Mouse (Mus musculus): ENCODE measurements around the gene March7. TPM values are rescaled to one million over a fixed set of nuclear protein-coding genes. Genes with fewer than 3 reads are reported as not detected.

Gene March7
- total and polyA plus RNA-seq, 3 experiments: 32.3 to 36.4 TPM; not detected in 1

GRCm38 (mm10) chr2:60216547-60217153 lies 7.0 kb downstream of the March7 start:
- DNase-seq (ENCODE audit: low read depth, low spot score): no peak
- Histone ChIP-seq H3K4me3 (ENCODE audit: control insufficient read depth in 1 of 2, insufficient read depth in 1 of 2, low read depth in 2 of 2, low read length in 2 of 2) (no peak overlapping the region), H3K9me3 (replicated peaks; ENCODE audit: insufficient read depth, low read length) (no peaks in the 10 kb centered on the region), H3K79me2 (ENCODE audit: control insufficient read depth, insufficient read depth, low read length, poor library complexity) (peaks cover 70% of the 10 kb centered on the region), H3K27me3 (ENCODE audit: control insufficient read depth in 1 of 2, insufficient read depth in 2 of 2, low read length in 2 of 2) (no peaks in the 10 kb centered on the region), H3K27ac (ENCODE audit: control insufficient read depth, low read depth, low read length) (no peak overlapping the region), H3K9ac (ENCODE audit: control insufficient read depth, low read depth, low read length, poor library complexity, severe bottlenecking) (no peak overlapping the region), H3K4me1 (ENCODE audit: control insufficient read depth in 1 of 2, insufficient read depth in 2 of 2, low read length in 2 of 2) (peaks cover 4 to 12% of the 10 kb centered on the region in 2 experiments; a peak in 3 of 4 replicates), H3K36me3 (ENCODE audit: control insufficient read depth in 1 of 2, insufficient read depth in 2 of 2, low read length in 2 of 2) (peaks cover 16 to 39% of the 10 kb centered on the region in 2 experiments)
- no peak for TF ChIP-seq ZC3H11A (IDR thresholded peaks at IDR 0.05; ENCODE audit: low read depth, low read length)
- no peak for TF ChIP-seq NRF1 (IDR thresholded peaks at IDR 0.05; ENCODE audit: insufficient read depth, low read depth, low read length, poor library complexity, severe bottlenecking)
- TF ChIP-seq ZMIZ1 (IDR thresholded peaks at IDR 0.05; ENCODE audit: low read depth, low read length): no peak
- TF ChIP-seq KAT2A (conservative IDR thresholded peaks at IDR 0.05; ENCODE audit: low read depth, low read length): no peak
- TF ChIP-seq ETS1 (IDR thresholded peaks at IDR 0.05; ENCODE audit: low read depth, low read length): no peak
- no peak for TF ChIP-seq MXI1 (IDR thresholded peaks at IDR 0.05; ENCODE audit: low read depth, low read length)
- no peak for TF ChIP-seq CHD1 (IDR thresholded peaks at IDR 0.05; ENCODE audit: low read depth, low read length)
- TF ChIP-seq GABPA (IDR thresholded peaks at IDR 0.05; ENCODE audit: low read depth, low read length): no peak
- TF ChIP-seq ELF1 (IDR thresholded peaks at IDR 0.05; ENCODE audit: low read depth, low read length): no peak
- no peak for TF ChIP-seq UBTF (IDR thresholded peaks at IDR 0.05; ENCODE audit: borderline replicate concordance, insufficient read depth, low read depth, low read length)
- no peak for TF ChIP-seq CTCF (IDR thresholded peaks at IDR 0.05 in 2 of 3, conservative IDR thresholded peaks at IDR 0.05 in 1 of 3; ENCODE audit: control insufficient read depth in 1 of 3, insufficient read depth in 1 of 3, low read depth in 2 of 3, low read length in 3 of 3, poor library complexity in 1 of 3, severe bottlenecking in 1 of 3)
- no peak for TF ChIP-seq SIN3A (IDR thresholded peaks at IDR 0.05; ENCODE audit: low read length)
- no peak for TF ChIP-seq BHLHE40 (IDR thresholded peaks at IDR 0.05; ENCODE audit: borderline replicate concordance, low read depth, low read length)
- no peak for TF ChIP-seq MAZ (IDR thresholded peaks at IDR 0.05; ENCODE audit: low read depth, low read length)
- TF ChIP-seq TCF12 (IDR thresholded peaks at IDR 0.05; ENCODE audit: low read depth, low read length): no peak

GRCm38 (mm10) chr2:60217620-60218019 lies 7.9 kb downstream of the March7 start:
- peaks cover 15 to 35% of the 10 kb centered on the region in 2 experiments for H3K36me3 ChIP-seq (ENCODE audit: control insufficient read depth in 1 of 2, insufficient read depth in 2 of 2, low read length in 2 of 2)
- no peaks in the 10 kb centered on the region for H3K9me3 ChIP-seq (replicated peaks; ENCODE audit: insufficient read depth, low read length)
- TF ChIP-seq POLR2AphosphoS5 (IDR thresholded peaks at IDR 0.05; ENCODE audit: borderline replicate concordance, low read depth, low read length): no peak
- no peak for TF ChIP-seq ETS1 (IDR thresholded peaks at IDR 0.05; ENCODE audit: low read depth, low read length)
- no peak for TF ChIP-seq TCF12 (IDR thresholded peaks at IDR 0.05; ENCODE audit: low read depth, low read length)
- no peak overlapping the region for H3K4me3 ChIP-seq (ENCODE audit: control insufficient read depth in 1 of 2, insufficient read depth in 1 of 2, low read depth in 2 of 2, low read length in 2 of 2)
- DNase-seq (ENCODE audit: low read depth, low spot score): no peak
- H3K27ac ChIP-seq (ENCODE audit: control insufficient read depth, low read depth, low read length): no peak overlapping the region
- H3K79me2 ChIP-seq (ENCODE audit: control insufficient read depth, insufficient read depth, low read length, poor library complexity): peaks cover 69% of the 10 kb centered on the region
- H3K4me1 ChIP-seq (ENCODE audit: control insufficient read depth in 1 of 2, insufficient read depth in 2 of 2, low read length in 2 of 2): peaks cover 2 to 8% of the 10 kb centered on the region in 2 experiments; a peak in 3 of 4 replicates
- H3K27me3 ChIP-seq (ENCODE audit: control insufficient read depth in 1 of 2, insufficient read depth in 2 of 2, low read length in 2 of 2): no peaks in the 10 kb centered on the region
- no peak overlapping the region for H3K9ac ChIP-seq (ENCODE audit: control insufficient read depth, low read depth, low read length, poor library complexity, severe bottlenecking)

Measured in MEL (cell line).